Mouse (Mus musculus) bone marrow, adult 2 months (tissue): ENCODE data around the gene Sypl.

ENCODE experiments used
- CTCF ChIP-seq: fragments of 200-500 bp; IDR thresholded peaks from 2 replicates; pipeline ENCODE4 v1.5.1; 2011; ENCODE audit warnings: low read length, control low read depth; ENCODE audit not compliant: control insufficient read depth, insufficient read depth
- POLR2A ChIP-seq: fragments of 200-500 bp; IDR thresholded peaks from 2 replicates; pipeline ENCODE4 v1.6.1; 2011; ENCODE audit warnings: low read depth, mild to moderate bottlenecking, control low read depth, low read length, borderline replicate concordance; ENCODE audit not compliant: control insufficient read depth

- TF ChIP-seq POLR2A (no peak), CTCF (no peak)
Observed at GRCm38 (mm10) chr12:33016824-33017705, 63.4 kb downstream of the Sypl start.
